Mouse (Mus musculus) liver, embryonic 16.5 days (tissue): ENCODE data around the gene Ubiad1. TPM values are rescaled to one million over a fixed set of nuclear protein-coding genes. Genes with fewer than 3 reads are reported as not detected.
A peak's percentile ranks its signal among the peaks of the same experiment; 100 is the strongest.

Source experiments
- ATAC-seq: fragments of 200-750 bp; cut with Nextera tagmentation; 2 replicates; pipeline ENCODE4 v1.8.0; 2017; ENCODE audit warnings: low read depth, mild to moderate bottlenecking, moderate number of reproducible peaks, moderate library complexity
- H3K27ac ChIP-seq: fragments of 300-500 bp; sonication (generic); 2 replicates; pipeline ENCODE4 v1.5.1; 2014; ENCODE audit warnings: mild to moderate bottlenecking, low read length
- H3K27me3 ChIP-seq: fragments of 300-500 bp; sonication (generic); 2 replicates; pipeline ENCODE4 v1.6.1; 2014; ENCODE audit warnings: low read depth, low read length, mixed read lengths; ENCODE audit not compliant: control insufficient read depth, insufficient read depth
- H3K36me3 ChIP-seq: fragments of 300-500 bp; sonication (generic); 2 replicates; pipeline ENCODE4 v1.6.1; 2014; ENCODE audit warnings: mild to moderate bottlenecking; ENCODE audit not compliant: control insufficient read depth, insufficient read depth
- H3K4me1 ChIP-seq: fragments of 300-500 bp; sonication (generic); 2 replicates; pipeline ENCODE4 v1.6.1; 2014; ENCODE audit warnings: low read depth, low read length, mixed read lengths; ENCODE audit not compliant: control insufficient read depth
- H3K4me2 ChIP-seq: fragments of 300-500 bp; sonication (generic); 2 replicates; pipeline ENCODE4 v1.6.1; 2014; ENCODE audit warnings: low read depth, low read length, mixed read lengths
- H3K4me3 ChIP-seq: fragments of 300-500 bp; sonication (generic); 2 replicates; pipeline ENCODE4 v1.5.1; 2014; ENCODE audit warnings: low read depth, mild to moderate bottlenecking, low read length
- H3K9ac ChIP-seq: fragments of 300-500 bp; sonication (generic); 2 replicates; pipeline ENCODE4 v1.6.1; 2014; ENCODE audit warnings: low read depth, low read length
- H3K9me3 ChIP-seq: fragments of 300-500 bp; sonication (generic); replicated peaks from 2 replicates; pipeline ENCODE4 v1.6.1; 2016; ENCODE audit warnings: low read length; ENCODE audit not compliant: control insufficient read depth
- WGBS: fragments of 180-500 bp; shearing (Covaris S2); extraction: QIAGEN DNeasy Blood & Tissue Kit; methylation state at CpG from one replicate; pipeline ENCODE4 v1.1.7; 2014; ENCODE audit not compliant: insufficient replicate concordance; 5-methylcytosine and 5-hydroxymethylcytosine counted together
- polyA plus RNA-seq: library from polyadenylated mRNA; unstranded; fragments of >200 nt; fragmentation: Nextera tagmentation; extraction: Ambion mirVana; gene quantifications from 2 replicates; pipeline ENCODE4 v1.2.1, GENCODE M21; 2015

Ubiad1 gene
- polyA plus RNA-seq, result 10.8 and 11.9 TPM in 2 replicates

GRCm38 (mm10) chr4:148444250-148444967 is at the start of gene Ubiad1:
TSS of gene Ubiad1 (minus strand) at chr4:148444771.
- Histone ChIP-seq H3K27ac (peak within 1 kb of the TSS; percentile 88), H3K4me2 (peak within 1 kb of the TSS; percentile 89), H3K36me3 (no peaks in the 10 kb centered on the region), H3K4me3 (peak within 1 kb of the TSS; percentile 88), H3K9me3 (no peaks in the 10 kb centered on the region), H3K27me3 (no peaks in the 10 kb centered on the region), H3K9ac (peak within 1 kb of the TSS; percentile 88), H3K4me1 (peaks cover 32% of the 10 kb centered on the region)
- peak; percentile 71 for ATAC-seq
- WGBS, result under 1% methylated on average over 46 of the region's 46 CpGs

- Histone ChIP-seq H3K9me3 (no peaks in the 10 kb centered on the region), H3K36me3 (peaks cover 10% of the 10 kb centered on the region), H3K9ac (no peak overlapping the region), H3K27me3 (no peaks in the 10 kb centered on the region), H3K4me1 (no peaks in the 10 kb centered on the region), H3K4me2 (no peak overlapping the region), H3K27ac (no peak overlapping the region), H3K4me3 (no peak overlapping the region)
- WGBS, result 80% methylated on average over 7 of the region's 7 CpGs
- ATAC-seq, result no peak
Observed at GRCm38 (mm10) chr4:148491448-148491847, 46.9 kb upstream of the Ubiad1 start.

GRCm38 (mm10) chr4:148490502-148490901 is 45.9 kb upstream of the Ubiad1 start:
- H3K36me3 ChIP-seq, result peaks cover 11% of the 10 kb centered on the region
- 0 out of 2 replicates have a peak, but pooled peaks have one; percentile 11 for ATAC-seq
- WGBS, result 72% methylated on average over 6 of the region's 6 CpGs

GRCm38 (mm10) chr4:148487841-148488240 is 43.3 kb upstream of the Ubiad1 start:
- Histone ChIP-seq H3K36me3 (peaks cover 11% of the 10 kb centered on the region), H3K4me3 (no peak overlapping the region), H3K4me2 (no peak overlapping the region), H3K9ac (no peak overlapping the region), H3K9me3 (no peaks in the 10 kb centered on the region), H3K27me3 (no peaks in the 10 kb centered on the region), H3K4me1 (no peaks in the 10 kb centered on the region), H3K27ac (no peak overlapping the region)
- WGBS, result 71% methylated on average over 2 of the region's 2 CpGs
- no peak for ATAC-seq

More at GRCm38 (mm10) chr4:148490502-148490901, 45.9 kb upstream of the Ubiad1 start:
- Histone ChIP-seq H3K4me3 (no peak overlapping the region), H3K9me3 (no peaks in the 10 kb centered on the region), H3K4me2 (no peak overlapping the region), H3K9ac (no peak overlapping the region), H3K4me1 (no peaks in the 10 kb centered on the region), H3K27me3 (no peaks in the 10 kb centered on the region), H3K27ac (no peak overlapping the region)

GRCm38 (mm10) chr4:148484511-148484910 is 39.9 kb upstream of the Ubiad1 start:
- Histone ChIP-seq H3K4me2 (no peak overlapping the region), H3K4me1 (no peaks in the 10 kb centered on the region), H3K9me3 (no peaks in the 10 kb centered on the region), H3K36me3 (peaks cover 13% of the 10 kb centered on the region), H3K27ac (no peak overlapping the region), H3K4me3 (no peak overlapping the region), H3K27me3 (no peaks in the 10 kb centered on the region), H3K9ac (no peak overlapping the region)
- WGBS, result 86% methylated on average over 12 of the region's 12 CpGs
- no peak for ATAC-seq

- Histone ChIP-seq H3K4me1 (no peaks in the 10 kb centered on the region), H3K4me3 (no peak overlapping the region), H3K4me2 (no peak overlapping the region), H3K9me3 (no peaks in the 10 kb centered on the region), H3K27ac (no peak overlapping the region), H3K27me3 (no peaks in the 10 kb centered on the region), H3K9ac (no peak overlapping the region), H3K36me3 (peaks cover 7% of the 10 kb centered on the region)
- WGBS, result 79% methylated on average over 2 of the region's 2 CpGs
- ATAC-seq, result no peak
Observed at GRCm38 (mm10) chr4:148481557-148482168, 37.1 kb upstream of the Ubiad1 start.

GRCm38 (mm10) chr4:148480245-148480644 is 35.7 kb upstream of the Ubiad1 start:
- no peaks in the 10 kb centered on the region for H3K27me3 ChIP-seq
- no peaks in the 10 kb centered on the region for H3K9me3 ChIP-seq
- 74% methylated on average over 2 of the region's 2 CpGs for WGBS
- H3K4me2 ChIP-seq, result no peak overlapping the region
- no peak overlapping the region for H3K9ac ChIP-seq
- ATAC-seq, result no peak
- H3K4me1 ChIP-seq, result no peaks in the 10 kb centered on the region
- no peak overlapping the region for H3K4me3 ChIP-seq
- peaks cover 4% of the 10 kb centered on the region for H3K36me3 ChIP-seq
- H3K27ac ChIP-seq, result no peak overlapping the region

GRCm38 (mm10) chr4:148473496-148473895 is 28.9 kb upstream of the Ubiad1 start:
- H3K27me3 ChIP-seq, result no peaks in the 10 kb centered on the region
- WGBS, result 77% methylated on average over 5 of the region's 5 CpGs
- ATAC-seq, result no peak
- no peaks in the 10 kb centered on the region for H3K4me1 ChIP-seq
- no peak overlapping the region for H3K4me3 ChIP-seq
- H3K36me3 ChIP-seq, result peaks cover 25% of the 10 kb centered on the region
- H3K27ac ChIP-seq, result no peak overlapping the region
- H3K9me3 ChIP-seq, result no peaks in the 10 kb centered on the region
- H3K9ac ChIP-seq, result no peak overlapping the region
- H3K4me2 ChIP-seq, result no peak overlapping the region
